Mouse (Mus musculus) intestine, embryonic 15.5 days (tissue): ENCODE data around the gene Gm20388. TPM values are rescaled to one million over a fixed set of nuclear protein-coding genes. Genes with fewer than 3 reads are reported as not detected.

ENCODE experiments used
- ATAC-seq: fragments of 200-750 bp; cut with Nextera tagmentation; 2 replicates; pipeline ENCODE4 v1.8.0; 2017; ENCODE audit warnings: moderate TSS enrichment, moderate library complexity
- H3K27ac ChIP-seq: fragments of 300-500 bp; sonication (generic); 2 replicates; pipeline ENCODE4 v1.5.1; 2015; ENCODE audit warnings: mild to moderate bottlenecking, inconsistent platforms
- H3K27me3 ChIP-seq: fragments of 300-500 bp; sonication (generic); replicated peaks from 2 replicates; pipeline ENCODE4 v1.6.1; 2015; ENCODE audit warnings: inconsistent platforms
- H3K36me3 ChIP-seq: fragments of 300-500 bp; sonication (generic); 2 replicates; pipeline ENCODE4 v1.6.1; 2015; ENCODE audit warnings: inconsistent platforms
- H3K4me1 ChIP-seq: fragments of 300-500 bp; sonication (generic); replicated peaks from 2 replicates; pipeline ENCODE4 v1.6.1; 2015; ENCODE audit warnings: inconsistent platforms
- H3K4me2 ChIP-seq: fragments of 300-500 bp; sonication (generic); replicated peaks from 2 replicates; pipeline ENCODE4 v1.6.1; 2015; ENCODE audit warnings: mild to moderate bottlenecking, inconsistent platforms
- H3K4me3 ChIP-seq: fragments of 300-500 bp; sonication (generic); replicated peaks from 2 replicates; pipeline ENCODE4 v1.5.1; 2015; ENCODE audit warnings: inconsistent platforms
- H3K9ac ChIP-seq: fragments of 300-500 bp; sonication (generic); 2 replicates; pipeline ENCODE4 v1.6.1; 2015; ENCODE audit warnings: inconsistent platforms
- H3K9me3 ChIP-seq: fragments of 300-500 bp; sonication (generic); 2 replicates; pipeline ENCODE4 v1.6.1; 2016; ENCODE audit warnings: inconsistent platforms
- WGBS: fragments of 180-500 bp; shearing (Covaris S2); methylation state at CpG from one replicate; pipeline ENCODE4 v1.1.7; 2015; 5-methylcytosine and 5-hydroxymethylcytosine counted together
- polyA plus RNA-seq: library from polyadenylated mRNA; unstranded; fragments of >200 nt; fragmentation: Nextera tagmentation; extraction: Ambion mirVana; gene quantifications from 2 replicates; pipeline ENCODE4 v1.2.1, GENCODE M21; 2015

Gene Gm20388
- polyA plus RNA-seq, 1 experiment from 2014 or later: not detected

DNA sequence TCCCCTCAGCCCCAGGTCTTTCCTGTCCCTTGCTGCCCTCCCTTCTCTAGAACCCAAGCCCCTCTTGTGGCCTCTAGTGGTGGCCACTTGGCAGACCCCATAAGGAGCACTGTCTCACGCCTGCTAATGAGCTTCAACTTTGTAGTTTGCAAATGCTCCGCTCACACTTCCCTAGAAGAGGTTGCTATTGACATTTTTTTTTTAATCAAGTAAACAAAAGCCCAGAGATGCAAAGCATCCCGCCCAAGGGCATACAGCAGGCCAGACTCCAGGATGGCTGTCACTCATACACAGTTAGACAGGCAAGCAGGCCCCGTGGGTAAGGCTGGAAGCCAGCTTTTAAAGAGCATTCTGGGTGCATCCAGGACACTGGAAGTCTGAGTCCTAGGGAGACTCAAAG is 266.0 kb downstream of the Gm20388 start:
- H3K9ac ChIP-seq: no peak overlapping the region
- H3K27ac ChIP-seq: no peak overlapping the region
- no peak for ATAC-seq
- peaks cover 29% of the 10 kb centered on the region for H3K4me1 ChIP-seq
- peaks cover 13% of the 10 kb centered on the region; the same call in 1 of the 2 replicates for H3K27me3 ChIP-seq
- no peaks in the 10 kb centered on the region for H3K36me3 ChIP-seq
- H3K9me3 ChIP-seq: no peaks in the 10 kb centered on the region
- H3K4me3 ChIP-seq: no peak overlapping the region
- WGBS: 46% methylated on average over 4 of the region's 4 CpGs
- H3K4me2 ChIP-seq: no peak overlapping the region

DNA sequence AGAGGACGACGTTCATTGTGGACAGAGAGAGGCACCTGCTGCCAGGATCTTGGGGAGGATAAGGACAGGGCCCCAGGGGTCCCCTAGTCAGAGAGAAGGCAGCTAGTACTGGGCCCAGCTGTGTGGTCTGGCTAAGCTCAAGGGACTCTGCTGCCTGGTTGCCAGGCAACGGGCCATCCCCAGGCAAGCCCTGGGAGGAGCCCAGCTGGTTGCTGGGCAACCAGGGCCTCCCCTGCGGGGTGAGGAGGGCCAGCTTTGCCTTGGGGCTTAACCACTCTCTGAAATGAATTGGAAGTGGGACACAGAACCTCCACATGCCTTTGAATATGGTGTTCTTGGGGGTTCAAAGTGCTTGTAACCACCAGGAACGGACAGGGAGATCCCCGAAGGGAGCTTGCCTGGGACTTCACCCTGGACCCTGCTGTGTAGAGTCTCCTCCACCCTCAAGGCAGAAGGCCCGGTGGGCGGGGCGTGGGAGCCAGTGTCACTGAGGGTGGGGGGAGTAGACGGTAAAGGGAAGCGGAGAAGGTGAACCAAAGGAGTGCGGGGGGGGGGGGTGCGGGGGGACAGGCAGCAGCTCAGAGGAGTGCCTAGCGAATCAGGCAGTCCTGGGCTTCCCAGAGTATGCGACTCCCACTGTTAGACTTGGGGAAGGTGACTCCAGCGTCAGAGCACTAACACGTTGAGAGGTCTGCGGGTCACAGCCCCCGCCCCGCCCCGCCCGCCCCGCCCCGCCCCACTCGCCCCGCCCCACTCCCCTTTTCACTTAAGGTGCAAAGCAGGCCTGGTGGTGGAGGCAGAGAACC is 266.9 kb downstream of the Gm20388 start, which contains the start of gene Fam92b:
Gene Fam92b, minus strand, starts transcription at position 149 of the 806 bp plus-strand sequence.
- Histone ChIP-seq H3K4me2 (peak within 1 kb of the TSS; percentile 54), H3K9ac (0 out of 2 replicates have a peak within 1 kb of the TSS, but pooled peaks have one; percentile 17), H3K9me3 (no peaks in the 10 kb centered on the region), H3K27me3 (peaks cover 13% of the 10 kb centered on the region; the same call in 1 of the 2 replicates), H3K4me3 (no peak within 1 kb of the TSS), H3K27ac (peak within 1 kb of the TSS; percentile 66), H3K36me3 (no peaks in the 10 kb centered on the region), H3K4me1 (peaks cover 29% of the 10 kb centered on the region)
- 1% methylated on average over 24 of the region's 26 CpGs for WGBS
- ATAC-seq: peak; percentile 89

- peak overlapping the region; percentile 54 for H3K4me2 ChIP-seq
- no peak for ATAC-seq
- H3K4me1 ChIP-seq: peaks cover 29% of the 10 kb centered on the region
- 10% methylated on average over 10 of the region's 10 CpGs for WGBS
- H3K9me3 ChIP-seq: no peaks in the 10 kb centered on the region
- peaks cover 13% of the 10 kb centered on the region; the same call in 1 of the 2 replicates for H3K27me3 ChIP-seq
- H3K4me3 ChIP-seq: no peak overlapping the region
- H3K9ac ChIP-seq: no peak overlapping the region
- peak overlapping the region; percentile 4; the same call in 1 of the 2 replicates for H3K27ac ChIP-seq
- H3K36me3 ChIP-seq: no peaks in the 10 kb centered on the region
Measured at GRCm38 (mm10) chr8:120178124-120178514, 267.5 kb downstream of the Gm20388 start.

DNA sequence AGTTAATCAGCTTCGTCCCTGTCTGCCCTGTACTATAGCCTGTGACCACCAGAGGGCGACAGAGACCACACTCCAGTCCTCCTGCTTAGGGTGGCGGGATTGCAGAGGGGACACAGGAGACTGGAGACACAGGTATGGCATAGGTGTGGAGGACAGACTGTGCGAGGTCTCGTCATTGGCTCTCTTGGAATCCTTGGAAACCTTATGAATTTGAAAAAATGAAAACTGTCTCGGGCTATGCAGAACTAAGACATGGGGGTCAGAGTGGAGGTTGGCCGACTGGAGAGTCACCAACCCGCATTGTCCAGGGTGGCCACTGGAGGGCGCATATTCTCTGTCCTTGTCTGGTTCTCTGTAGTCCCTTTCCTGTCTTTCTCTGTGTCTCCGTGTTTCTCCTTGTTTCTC is 268.4 kb downstream of the Gm20388 start:
- WGBS: 1% methylated on average over 10 of the region's 10 CpGs
- Histone ChIP-seq H3K4me2 (peak overlapping the region; percentile 59), H3K36me3 (no peaks in the 10 kb centered on the region), H3K9ac (no peak overlapping the region), H3K4me3 (peak overlapping the region; percentile 19; the same call in 1 of the 2 replicates), H3K9me3 (no peaks in the 10 kb centered on the region), H3K4me1 (peaks cover 29% of the 10 kb centered on the region), H3K27ac (no peak overlapping the region), H3K27me3 (peaks cover 13% of the 10 kb centered on the region; the same call in 1 of the 2 replicates)
- peak; percentile 69 for ATAC-seq

GRCm38 (mm10) chr8:120180445-120180970 is 269.9 kb downstream of the Gm20388 start:
- H3K9ac ChIP-seq: no peak overlapping the region
- H3K9me3 ChIP-seq: no peaks in the 10 kb centered on the region
- no peak overlapping the region for H3K4me2 ChIP-seq
- no peak overlapping the region for H3K27ac ChIP-seq
- ATAC-seq: no peak
- H3K27me3 ChIP-seq: 0 out of 2 replicates have a peak, but pooled peaks cover 7% of the 10 kb centered on the region
- 37% methylated on average over 7 of the region's 7 CpGs for WGBS
- no peaks in the 10 kb centered on the region for H3K36me3 ChIP-seq
- no peak overlapping the region for H3K4me3 ChIP-seq
- peaks cover 41% of the 10 kb centered on the region for H3K4me1 ChIP-seq

- H3K4me1 ChIP-seq: peaks cover 47% of the 10 kb centered on the region
- no peak overlapping the region for H3K9ac ChIP-seq
- H3K4me3 ChIP-seq: no peak overlapping the region
- no peak overlapping the region for H3K27ac ChIP-seq
- H3K9me3 ChIP-seq: no peaks in the 10 kb centered on the region
- 84% methylated on average over 5 of the region's 5 CpGs for WGBS
- H3K4me2 ChIP-seq: no peak overlapping the region
- H3K36me3 ChIP-seq: no peaks in the 10 kb centered on the region
- no peak for ATAC-seq
- 0 out of 2 replicates have a peak, but pooled peaks cover 7% of the 10 kb centered on the region for H3K27me3 ChIP-seq
Measured at GRCm38 (mm10) chr8:120181274-120181673, 270.6 kb downstream of the Gm20388 start.

DNA sequence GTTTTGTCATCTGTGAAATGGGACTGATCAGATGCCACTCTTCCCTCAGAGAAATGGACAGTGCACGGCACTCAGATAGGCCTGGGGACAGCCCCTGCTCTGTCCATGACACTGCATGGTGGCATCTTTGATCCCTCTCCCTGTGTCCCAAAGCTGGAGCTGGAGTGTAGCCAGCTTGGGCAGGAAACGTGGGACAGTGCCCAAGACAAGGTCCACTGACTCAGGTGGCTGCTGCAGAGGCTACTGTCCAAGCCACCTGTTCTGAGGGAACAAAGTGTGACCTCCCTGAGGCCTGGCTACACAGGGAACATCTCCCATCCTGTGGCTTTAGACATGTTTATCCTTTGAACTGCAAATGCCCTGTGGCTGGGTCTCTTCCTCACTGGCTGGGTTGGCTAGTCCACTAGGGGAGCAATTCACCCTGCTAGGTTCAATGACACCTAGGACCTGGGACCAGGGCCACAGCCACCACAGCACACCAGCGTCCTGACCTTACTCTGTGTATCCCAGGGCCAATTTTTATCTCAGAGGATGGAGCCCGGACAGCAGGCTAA is 271.3 kb downstream of the Gm20388 start:
- no peak overlapping the region for H3K27ac ChIP-seq
- ATAC-seq: no peak
- H3K4me2 ChIP-seq: no peak overlapping the region
- WGBS: 75% methylated on average over 4 of the region's 4 CpGs
- 0 out of 2 replicates have a peak, but pooled peaks cover 7% of the 10 kb centered on the region for H3K27me3 ChIP-seq
- no peak overlapping the region for H3K9ac ChIP-seq
- H3K36me3 ChIP-seq: no peaks in the 10 kb centered on the region
- H3K4me1 ChIP-seq: peaks cover 47% of the 10 kb centered on the region
- H3K4me3 ChIP-seq: no peak overlapping the region
- H3K9me3 ChIP-seq: no peaks in the 10 kb centered on the region

- Histone ChIP-seq H3K9ac (no peak overlapping the region), H3K36me3 (no peaks in the 10 kb centered on the region), H3K27me3 (no peaks in the 10 kb centered on the region), H3K9me3 (no peaks in the 10 kb centered on the region), H3K4me2 (no peak overlapping the region), H3K4me1 (peaks cover 32% of the 10 kb centered on the region), H3K27ac (0 out of 2 replicates have a peak overlapping the region, but pooled peaks have one; percentile 7), H3K4me3 (no peak overlapping the region)
- WGBS: 18% methylated on average over 9 of the region's 9 CpGs
- ATAC-seq: peak; percentile 53
Measured at GRCm38 (mm10) chr8:120184366-120184765, 273.7 kb downstream of the Gm20388 start.

DNA sequence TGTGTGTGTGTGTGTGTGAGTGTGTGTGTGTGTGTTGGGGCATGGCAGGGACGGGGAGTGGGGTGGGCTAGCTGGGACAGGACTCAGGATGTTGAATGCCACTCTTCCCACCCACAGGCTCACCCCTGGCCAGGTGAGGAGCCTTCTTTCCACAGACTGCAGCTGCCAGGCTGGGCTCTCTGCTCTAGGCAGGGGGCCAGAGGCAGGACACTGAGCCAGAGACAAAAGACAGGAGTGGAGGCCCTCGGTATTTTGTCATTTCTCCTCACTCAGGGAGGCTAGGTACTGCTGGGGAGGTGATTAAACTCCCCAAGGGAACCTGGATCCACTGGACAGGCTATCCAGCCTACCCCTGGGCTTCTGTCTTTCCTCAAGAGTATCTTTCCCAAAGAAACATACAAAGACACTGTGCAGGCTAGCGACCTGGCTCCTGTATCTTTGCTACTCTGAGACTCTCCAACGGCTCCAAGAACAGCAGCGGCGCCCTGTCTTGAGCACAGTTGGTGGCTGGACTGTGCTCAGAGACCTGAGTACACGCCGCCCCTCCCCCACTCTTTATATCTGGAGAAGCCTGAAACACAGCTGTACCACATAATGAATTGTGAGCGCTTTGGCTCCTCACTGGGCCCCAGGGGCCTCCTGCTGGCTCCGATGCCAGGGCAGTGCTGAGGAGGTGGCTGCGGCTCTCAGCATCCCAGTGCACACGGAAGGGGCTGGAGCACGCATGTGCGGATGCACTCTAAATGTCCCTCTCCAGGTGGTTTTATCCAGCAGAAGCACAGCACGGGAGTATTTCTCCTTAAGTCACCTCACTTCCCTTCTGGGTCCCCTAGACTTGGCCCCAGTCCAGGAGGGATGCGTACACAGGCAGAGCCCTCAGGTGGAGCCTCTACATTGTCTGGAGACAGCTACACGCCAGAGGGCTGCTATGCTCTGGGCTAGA is 274.5 kb downstream of the Gm20388 start:
- 23% methylated on average over 17 of the region's 17 CpGs for WGBS
- H3K9me3 ChIP-seq: no peaks in the 10 kb centered on the region
- H3K36me3 ChIP-seq: no peaks in the 10 kb centered on the region
- ATAC-seq: peak; percentile 66
- no peak overlapping the region for H3K9ac ChIP-seq
- H3K4me1 ChIP-seq: peaks cover 38% of the 10 kb centered on the region
- peak overlapping the region; percentile 78 for H3K27ac ChIP-seq
- no peak overlapping the region for H3K4me3 ChIP-seq
- peak overlapping the region; percentile 17; the same call in 1 of the 2 replicates for H3K4me2 ChIP-seq
- H3K27me3 ChIP-seq: no peaks in the 10 kb centered on the region

DNA sequence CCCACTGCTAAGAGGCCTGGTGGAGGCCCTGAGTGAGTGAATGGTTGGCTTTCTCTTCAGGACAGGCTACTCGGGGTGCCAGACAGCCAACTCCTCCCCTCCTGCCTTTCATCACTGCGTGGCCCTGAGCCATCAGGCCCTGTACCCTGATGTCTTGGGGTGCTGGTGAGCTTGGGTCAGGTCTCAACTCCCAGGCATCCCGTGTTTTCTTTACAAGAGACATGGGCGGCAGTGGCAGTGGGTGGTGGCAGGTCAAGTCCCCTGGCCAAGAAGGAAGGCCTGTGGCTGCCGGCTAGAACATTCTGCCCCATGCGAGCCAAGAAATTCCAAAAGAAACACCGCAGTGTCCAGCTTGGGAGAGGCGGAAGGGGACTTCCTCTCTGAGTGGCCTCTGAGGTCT is 275.8 kb downstream of the Gm20388 start:
- Histone ChIP-seq H3K4me1 (peaks cover 49% of the 10 kb centered on the region), H3K9me3 (no peaks in the 10 kb centered on the region), H3K4me3 (no peak overlapping the region), H3K9ac (no peak overlapping the region), H3K27me3 (no peaks in the 10 kb centered on the region), H3K36me3 (no peaks in the 10 kb centered on the region), H3K27ac (no peak overlapping the region), H3K4me2 (no peak overlapping the region)
- no peak for ATAC-seq
- 62% methylated on average over 8 of the region's 8 CpGs for WGBS

- no peaks in the 10 kb centered on the region for H3K36me3 ChIP-seq
- no peak for ATAC-seq
- no peaks in the 10 kb centered on the region for H3K27me3 ChIP-seq
- 79% methylated on average over 6 of the region's 6 CpGs for WGBS
- no peak overlapping the region for H3K9ac ChIP-seq
- H3K9me3 ChIP-seq: no peaks in the 10 kb centered on the region
- H3K4me2 ChIP-seq: no peak overlapping the region
- peaks cover 55% of the 10 kb centered on the region for H3K4me1 ChIP-seq
- H3K4me3 ChIP-seq: no peak overlapping the region
- no peak overlapping the region for H3K27ac ChIP-seq
Measured at GRCm38 (mm10) chr8:120188510-120188909, 277.9 kb downstream of the Gm20388 start.
